Mouse (Mus musculus) inflammation-experienced regulatory T-cells, adult 16 weeks (primary cell): ENCODE measurements around the gene Fam50a. TPM values are rescaled to one million over a fixed set of nuclear protein-coding genes. Genes with fewer than 3 reads are reported as not detected.

ENCODE experiments used
- polyA plus RNA-seq: library from polyadenylated mRNA; unstranded; fragments of 100-300 nt; shearing (Covaris generic); gene quantifications from one replicate; pipeline ENCODE4 v1.2.1, GENCODE M21; 2017

Fam50a gene
- polyA plus RNA-seq = 60.5 TPM

DNA sequence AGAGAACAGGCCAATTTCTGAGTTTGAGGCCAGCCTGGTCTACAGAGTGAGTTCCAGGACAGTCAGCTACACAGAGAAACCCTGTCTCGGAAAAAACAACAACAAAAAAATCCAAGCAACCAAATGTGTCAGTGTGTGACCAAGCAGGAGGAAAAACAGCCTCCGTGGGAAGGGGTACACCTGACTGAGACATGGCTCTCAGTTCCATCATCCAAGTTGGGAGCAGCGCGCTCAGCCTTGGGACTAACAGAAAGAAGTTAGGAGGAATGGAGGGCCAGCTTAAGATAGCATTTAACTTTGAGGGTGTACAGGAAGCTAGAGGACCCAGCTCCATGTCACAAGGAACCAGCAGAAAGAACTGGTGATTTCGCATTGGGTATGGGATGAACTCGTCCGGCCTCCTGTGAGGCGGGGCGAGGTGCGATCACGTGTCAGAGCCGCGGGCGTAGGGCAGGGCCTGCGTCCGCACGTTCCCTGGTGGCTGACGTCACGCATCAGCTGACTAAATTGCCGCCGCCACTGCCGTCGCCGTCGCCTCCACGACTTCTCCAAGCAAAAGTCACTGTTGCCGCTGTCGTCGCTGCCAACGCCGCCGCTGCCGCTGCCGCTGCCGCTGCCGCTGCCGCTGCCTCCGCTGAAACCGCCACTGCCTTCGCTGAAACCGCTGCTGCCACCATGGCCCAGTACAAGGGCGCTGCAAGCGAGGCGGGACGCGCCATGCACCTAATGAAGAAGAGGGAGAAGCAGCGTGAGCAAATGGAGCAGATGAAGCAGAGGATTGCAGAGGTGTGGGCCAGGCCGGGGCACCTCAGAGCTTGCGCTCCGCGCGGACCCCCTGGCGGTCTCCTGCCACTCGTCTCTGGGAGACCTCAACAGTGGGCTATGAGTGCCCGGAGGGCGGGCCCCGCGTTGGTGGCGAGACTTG is at the start of gene Fam50a:
TSS of gene Fam50a (plus strand) at position 494 of the 925 bp plus-strand sequence.

DNA sequence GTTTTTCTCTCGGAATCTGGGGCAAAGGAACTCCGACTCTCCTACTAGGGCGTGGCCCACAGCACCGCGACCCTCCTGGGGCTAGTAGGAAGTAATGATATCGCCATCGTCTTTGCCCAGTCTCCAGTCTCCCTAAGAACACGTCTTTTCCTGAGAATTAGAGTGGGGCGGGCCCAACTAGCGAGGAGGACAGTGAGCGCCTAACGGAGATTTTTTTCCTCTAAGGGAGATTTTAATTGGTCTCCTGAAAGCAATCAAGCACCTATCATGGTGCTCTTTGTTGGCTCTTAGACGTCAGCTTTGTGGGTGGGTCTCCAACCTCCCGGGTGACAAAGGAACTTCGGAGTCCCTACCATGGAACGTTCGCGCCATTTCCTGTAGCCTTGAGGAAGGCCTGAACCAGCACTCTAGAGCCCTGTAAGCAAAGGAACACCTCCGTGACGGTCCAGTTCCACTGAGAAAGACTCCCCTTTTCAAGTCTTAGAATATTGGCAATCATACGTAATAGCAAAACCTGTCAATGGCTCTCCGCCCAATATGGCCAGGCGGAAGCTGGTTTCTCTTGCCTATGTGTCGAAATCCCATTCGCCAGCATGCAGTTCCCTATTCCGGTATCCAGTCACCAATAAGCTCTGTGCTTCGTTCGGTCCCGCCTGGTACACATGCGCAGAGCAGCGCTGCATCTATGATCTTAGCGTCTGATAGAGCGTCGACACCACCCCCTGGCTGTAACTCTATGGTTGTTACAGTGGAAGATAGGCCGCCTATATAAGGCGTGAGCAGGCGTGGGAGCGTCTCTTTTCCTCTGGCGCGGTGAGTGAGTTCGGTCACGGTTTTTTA is 42.6 kb upstream of the Fam50a start, which contains the start of gene Rpl10:
TSS of gene Rpl10 (plus strand) at position 751 of the 840 bp plus-strand sequence.

DNA sequence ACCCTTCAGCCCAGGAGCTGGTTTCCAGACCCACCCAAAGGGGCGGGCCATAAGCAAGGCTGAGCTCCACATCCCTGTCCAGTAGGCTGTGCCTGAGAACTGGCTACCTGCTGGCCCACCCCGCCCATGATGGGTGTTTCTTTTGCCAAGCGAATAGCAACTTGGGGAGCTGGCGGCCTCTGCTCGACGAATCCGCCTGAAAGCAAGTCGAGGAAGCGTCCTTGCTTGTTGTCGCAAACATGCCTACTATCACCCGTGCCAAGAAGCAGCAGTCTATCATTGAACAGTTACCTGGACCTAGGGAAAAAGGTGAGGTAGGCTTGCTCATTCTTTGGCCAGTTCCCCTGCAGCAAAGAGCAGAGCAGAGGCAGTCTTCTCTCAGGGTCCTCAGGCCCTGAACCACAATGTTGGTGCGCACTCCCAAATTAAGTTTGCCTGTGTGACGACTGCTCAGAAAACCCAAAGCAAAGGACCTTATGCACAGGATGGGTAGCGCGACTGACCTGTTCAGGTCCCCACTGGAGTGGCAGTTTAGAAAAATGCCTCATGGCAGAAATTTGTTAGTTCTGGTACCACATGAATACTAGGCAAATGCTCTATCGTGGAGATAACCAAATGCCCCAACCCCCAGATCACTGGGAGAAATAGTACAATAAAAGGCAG is 31.0 kb upstream of the Fam50a start, which contains the start of the genes Taz and Dnase1l1:
TSS of gene Taz (plus strand) at position 181 of the 663 bp plus-strand sequence.
TSS of gene Dnase1l1 (minus strand) at position 606 of the 663 bp plus-strand sequence.

DNA sequence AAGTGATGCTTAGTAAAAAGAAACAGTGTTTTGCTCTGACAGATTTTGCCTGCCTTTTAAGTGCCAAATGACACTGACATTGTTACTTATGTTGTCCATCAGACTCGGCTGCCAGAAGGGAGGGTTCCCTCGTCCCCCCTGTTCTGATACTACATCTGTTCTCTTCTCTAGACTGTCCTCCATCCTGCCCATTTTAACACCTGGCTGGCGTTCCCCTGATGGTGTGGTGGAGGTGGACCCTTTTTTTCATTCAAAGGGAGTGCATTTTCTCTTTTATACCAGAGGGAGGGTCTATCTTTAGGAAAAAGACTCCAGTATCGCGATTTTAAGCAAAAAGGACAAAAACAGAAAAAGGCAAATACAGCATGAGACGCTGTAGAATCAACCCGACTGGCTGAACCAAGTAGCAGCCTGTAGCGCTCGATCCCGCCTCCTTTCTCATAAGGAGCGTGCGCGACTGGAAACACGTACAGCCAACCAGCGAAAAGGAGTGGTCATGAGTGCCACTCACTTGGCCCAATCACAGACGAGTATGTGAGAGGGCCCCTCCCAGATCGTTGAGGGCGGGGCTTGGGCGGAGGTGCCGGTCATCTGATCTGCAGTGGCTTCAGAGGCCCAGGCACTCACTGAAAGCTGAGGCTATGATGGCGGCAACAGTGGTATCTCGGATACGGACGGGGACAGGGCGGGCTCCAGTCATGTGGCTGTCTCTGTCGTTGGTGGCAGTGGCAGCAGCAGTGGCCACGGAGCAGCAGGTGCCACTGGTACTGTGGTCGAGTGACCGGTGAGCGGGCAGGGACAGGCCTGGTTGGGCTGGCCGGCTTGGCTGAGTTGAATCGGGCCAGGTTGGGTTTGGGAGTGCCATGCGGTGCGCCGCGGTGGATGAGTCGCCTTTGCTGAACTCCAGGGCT is 16.0 kb upstream of the Fam50a start, which contains the start of gene Atp6ap1:
TSS of gene Atp6ap1 (plus strand) at position 560 of the 911 bp plus-strand sequence.

DNA sequence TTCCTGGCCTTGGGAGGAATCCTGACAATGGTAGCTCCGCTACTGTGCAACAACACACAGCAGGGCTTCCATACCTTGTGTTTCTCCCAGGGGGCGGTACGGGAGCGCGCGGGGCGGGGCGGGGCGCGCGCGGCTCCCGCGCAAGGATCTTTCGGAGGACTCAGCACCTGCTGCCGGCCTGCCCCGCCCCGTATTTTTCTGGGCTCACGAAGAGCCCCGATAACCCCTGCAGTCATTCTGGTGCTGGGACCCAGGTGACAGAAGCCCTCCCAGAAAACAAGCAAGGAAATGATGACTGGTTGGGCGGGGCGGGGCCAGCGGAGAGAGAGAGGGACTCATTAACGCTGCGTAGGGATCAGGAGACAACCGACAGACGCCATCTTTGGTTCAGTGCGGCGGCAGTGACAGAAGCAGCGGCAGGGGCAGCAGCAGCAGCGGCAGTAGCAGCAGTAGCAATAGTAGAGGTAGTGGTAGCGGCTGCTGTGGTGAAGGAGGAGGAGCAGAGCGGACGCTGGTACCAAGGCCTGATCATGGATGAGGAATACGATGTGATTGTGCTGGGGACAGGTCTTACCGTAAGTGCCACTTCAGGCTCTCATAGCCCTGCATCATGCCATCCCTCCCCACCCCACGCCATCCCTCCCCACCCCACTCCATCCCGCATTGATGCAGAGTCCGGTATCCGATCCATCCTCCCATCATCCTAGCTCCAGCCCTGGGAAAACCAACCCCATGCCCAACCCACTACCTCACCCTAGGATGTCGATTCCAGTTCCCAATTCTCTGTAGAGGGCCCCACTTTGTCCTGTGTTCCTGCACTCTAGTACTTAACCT is 7.7 kb upstream of the Fam50a start, which contains the start of gene Gdi1:
TSS of gene Gdi1 (plus strand) at position 132 of the 834 bp plus-strand sequence.

DNA sequence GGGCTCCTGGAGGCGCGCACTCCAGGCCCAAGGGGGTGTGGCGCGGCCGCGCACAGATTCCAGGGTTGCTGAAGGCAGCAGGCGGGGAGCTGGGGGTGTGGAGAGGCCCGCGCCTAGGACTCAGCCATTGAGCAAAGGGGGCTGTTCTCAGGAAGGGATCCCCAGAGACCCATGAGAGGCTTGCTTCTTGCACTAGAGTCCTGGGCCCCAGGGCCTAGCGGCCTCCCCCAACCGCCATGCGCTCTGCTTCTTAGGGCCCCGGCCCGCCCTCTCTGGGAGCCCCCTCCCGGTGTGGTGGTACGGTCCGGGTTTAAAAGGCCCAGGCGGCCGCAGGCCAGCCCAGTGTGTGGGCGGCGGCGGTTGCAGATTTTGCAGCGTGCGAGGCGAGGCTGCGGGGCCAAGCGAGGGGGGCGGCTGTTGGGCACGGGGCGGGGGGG is 15.9 kb downstream of the Fam50a start, which contains the start of gene Plxna3:
TSS of gene Plxna3 (plus strand) at position 342 of the 437 bp plus-strand sequence.

DNA sequence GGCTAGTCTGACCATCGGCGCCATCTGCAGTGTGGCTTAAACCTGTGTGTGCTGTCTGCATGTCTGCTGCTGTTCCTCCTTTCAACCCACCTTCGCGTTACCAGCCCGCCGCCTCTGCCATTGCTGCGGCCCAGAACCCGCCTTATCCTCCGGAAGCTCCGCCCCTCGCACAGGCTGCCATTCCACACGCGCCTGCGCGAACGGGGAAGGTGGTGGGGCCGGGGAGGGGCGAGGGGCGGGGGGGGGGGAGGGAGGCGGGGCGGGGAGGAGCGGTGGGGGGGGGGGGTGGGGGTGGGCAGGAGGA is 40.6 kb downstream of the Fam50a start, which contains the start of gene Lage3:
TSS of gene Lage3 (minus strand) at position 152 of the 304 bp plus-strand sequence.

Other genes starting within 250 kb of the Fam50a start
- not detected for gene Opn1mw, start 185.6 kb upstream of the Fam50a start, polyA plus RNA-seq
- 46.0 TPM for gene Mecp2, start 177.7 kb upstream of the Fam50a start, polyA plus RNA-seq
- gene Tex28, start 145.2 kb upstream of the Fam50a start, polyA plus RNA-seq = not detected
- 2.4 TPM for gene Tktl1, start 135.8 kb upstream of the Fam50a start, polyA plus RNA-seq
- gene Flna, start 63.2 kb upstream of the Fam50a start, polyA plus RNA-seq = 352 TPM
- 63.3 TPM for gene Emd, start 58.3 kb upstream of the Fam50a start, polyA plus RNA-seq
- gene Rpl10, start 42.2 kb upstream of the Fam50a start, polyA plus RNA-seq = 85.1 TPM
- 180 TPM for gene Taz, start 31.1 kb upstream of the Fam50a start, polyA plus RNA-seq
- gene Dnase1l1, start 30.7 kb upstream of the Fam50a start, polyA plus RNA-seq = 26.0 TPM
- gene Atp6ap1, start 15.9 kb upstream of the Fam50a start, polyA plus RNA-seq = 197 TPM
- 335 TPM for gene Gdi1, start 8.0 kb upstream of the Fam50a start, polyA plus RNA-seq
- gene Plxna3, start 16.0 kb downstream of the Fam50a start, polyA plus RNA-seq = 6.8 TPM
- gene Lage3, start 40.6 kb downstream of the Fam50a start, polyA plus RNA-seq = 57.9 TPM
- 65.9 TPM for gene Ubl4a, start 60.2 kb downstream of the Fam50a start, polyA plus RNA-seq
- 48.1 TPM for gene Slc10a3, start 60.3 kb downstream of the Fam50a start, polyA plus RNA-seq
- gene Fam3a, start 80.2 kb downstream of the Fam50a start, polyA plus RNA-seq = 41.3 TPM
- 60.3 TPM for gene Ikbkg, start 80.3 kb downstream of the Fam50a start, polyA plus RNA-seq
- 64.2 TPM for gene G6pdx, start 116.2 kb downstream of the Fam50a start, polyA plus RNA-seq
- not detected for gene Gm6880, start 168.4 kb downstream of the Fam50a start, polyA plus RNA-seq